Mouse (Mus musculus) heart, postnatal 0 days (tissue): ENCODE data around the gene Clpb. TPM values are rescaled to one million over a fixed set of nuclear protein-coding genes. Genes with fewer than 3 reads are reported as not detected.

ENCODE experiments used
- ATAC-seq: fragments of 200-750 bp; cut with Nextera tagmentation; 2 replicates; pipeline ENCODE4 v1.8.0; 2017; ENCODE audit warnings: low read depth, moderate number of reproducible peaks, moderate library complexity; ENCODE audit not compliant: insufficient read depth
- DNase-seq: peaks from one replicate; pipeline ENCODE4 v3.0.0-alpha.2; 2016; ENCODE audit warnings: low spot score
- H3K27ac ChIP-seq: fragments of 300-500 bp; sonication (generic); 2 replicates; pipeline ENCODE4 v1.5.1; 2014; ENCODE audit warnings: low read depth, mild to moderate bottlenecking
- H3K27me3 ChIP-seq: fragments of 300-500 bp; sonication (generic); 2 replicates; pipeline ENCODE4 v1.6.1; 2014; ENCODE audit warnings: low read length, mixed read lengths; ENCODE audit not compliant: control insufficient read depth, insufficient read depth
- H3K36me3 ChIP-seq: fragments of 300-500 bp; sonication (generic); replicated peaks from 2 replicates; pipeline ENCODE4 v1.6.1; 2014; ENCODE audit warnings: low read length, mixed read lengths; ENCODE audit not compliant: control insufficient read depth, insufficient read depth
- H3K4me1 ChIP-seq: fragments of 300-500 bp; sonication (generic); 2 replicates; pipeline ENCODE4 v1.6.1; 2014; ENCODE audit warnings: antibody characterized with exemption; ENCODE audit not compliant: control insufficient read depth, insufficient read depth
- H3K4me2 ChIP-seq: fragments of 300-500 bp; sonication (generic); 2 replicates; pipeline ENCODE4 v1.6.1; 2014; ENCODE audit warnings: low read depth, mild to moderate bottlenecking, low read length, moderate library complexity
- H3K4me3 ChIP-seq: fragments of 300-500 bp; sonication (generic); 2 replicates; pipeline ENCODE4 v1.5.1; 2014; ENCODE audit warnings: low read depth, low read length
- H3K9ac ChIP-seq: fragments of 300-500 bp; sonication (generic); replicated peaks from 2 replicates; pipeline ENCODE4 v1.6.1; 2014; ENCODE audit warnings: low read depth, low read length, mixed read lengths
- H3K9me3 ChIP-seq: fragments of 300-500 bp; sonication (generic); replicated peaks from 2 replicates; pipeline ENCODE4 v1.6.1; 2016; ENCODE audit warnings: low read length; ENCODE audit not compliant: control insufficient read depth
- CTCF ChIP-seq: IDR thresholded peaks from 2 replicates; pipeline ENCODE4 v1.5.1; 2016; ENCODE audit warnings: antibody characterized with exemption, control low read depth, low read depth
- EP300 ChIP-seq: IDR thresholded peaks from 2 replicates; pipeline ENCODE4 v1.6.1; 2016; ENCODE audit warnings: antibody characterized with exemption, low read depth
- WGBS: fragments of 180-500 bp; shearing (Covaris S2); extraction: QIAGEN DNeasy Blood & Tissue Kit; methylation state at CpG from one replicate; pipeline ENCODE4 v1.1.7; 2014; 5-methylcytosine and 5-hydroxymethylcytosine counted together
- polyA plus RNA-seq: library from polyadenylated mRNA; unstranded; fragments of >200 nt; fragmentation: Nextera tagmentation; extraction: Ambion mirVana; gene quantifications from 2 replicates; pipeline ENCODE4 v1.2.1, GENCODE M21; 2015
- total RNA-seq: library from RNA; depleted of rRNA; stranded (reverse); fragments of >200 nt; gene quantifications from 2 replicates; pipeline ENCODE4 v1.2.3, GENCODE M21; 2014; ENCODE audit warnings: low replicate concordance; rRNA removed

Clpb gene
- 42.2 and 84.6 TPM in 2 replicates for total RNA-seq
- 47.2 and 47.7 TPM in 2 replicates for polyA plus RNA-seq

- H3K36me3 ChIP-seq: no peaks in the 10 kb centered on the region
- peak within 1 kb of the TSS; percentile 77 for H3K4me3 ChIP-seq
- no peaks in the 10 kb centered on the region for H3K27me3 ChIP-seq
- ATAC-seq (peak; percentile 99), DNase-seq (peak; percentile 97)
- WGBS: under 1% methylated on average over 49 of the region's 49 CpGs
- H3K4me1 ChIP-seq: peaks cover 5% of the 10 kb centered on the region; the same call in 1 of the 2 replicates
- peak within 1 kb of the TSS; percentile 29; the same call in 1 of the 2 replicates for H3K9ac ChIP-seq
- H3K9me3 ChIP-seq: no peaks in the 10 kb centered on the region
- peak; percentile 54 for TF ChIP-seq CTCF
- TF ChIP-seq EP300: no peak
- H3K27ac ChIP-seq: peak within 1 kb of the TSS; percentile 61; the same call in 1 of the 2 replicates
- peak within 1 kb of the TSS; percentile 56 for H3K4me2 ChIP-seq
Measured at GRCm38 (mm10) chr7:101663514-101664159, at the start of gene Clpb. Clpb (plus strand) TSS chr7:101663633.

- no peak overlapping the region for H3K27ac ChIP-seq
- 76% methylated on average over 7 of the region's 7 CpGs for WGBS
- no peak overlapping the region for H3K9ac ChIP-seq
- H3K4me2 ChIP-seq: no peak overlapping the region
- ATAC-seq (no peak), DNase-seq (no peak)
- H3K9me3 ChIP-seq: no peaks in the 10 kb centered on the region
- TF ChIP-seq EP300 (no peak), CTCF (no peak)
- no peaks in the 10 kb centered on the region for H3K36me3 ChIP-seq
- H3K27me3 ChIP-seq: no peaks in the 10 kb centered on the region
- H3K4me1 ChIP-seq: peaks cover 6% of the 10 kb centered on the region; the same call in 1 of the 2 replicates
- H3K4me3 ChIP-seq: no peak overlapping the region
Measured at GRCm38 (mm10) chr7:101615406-101615805, 48.0 kb upstream of the Clpb start.

DNA sequence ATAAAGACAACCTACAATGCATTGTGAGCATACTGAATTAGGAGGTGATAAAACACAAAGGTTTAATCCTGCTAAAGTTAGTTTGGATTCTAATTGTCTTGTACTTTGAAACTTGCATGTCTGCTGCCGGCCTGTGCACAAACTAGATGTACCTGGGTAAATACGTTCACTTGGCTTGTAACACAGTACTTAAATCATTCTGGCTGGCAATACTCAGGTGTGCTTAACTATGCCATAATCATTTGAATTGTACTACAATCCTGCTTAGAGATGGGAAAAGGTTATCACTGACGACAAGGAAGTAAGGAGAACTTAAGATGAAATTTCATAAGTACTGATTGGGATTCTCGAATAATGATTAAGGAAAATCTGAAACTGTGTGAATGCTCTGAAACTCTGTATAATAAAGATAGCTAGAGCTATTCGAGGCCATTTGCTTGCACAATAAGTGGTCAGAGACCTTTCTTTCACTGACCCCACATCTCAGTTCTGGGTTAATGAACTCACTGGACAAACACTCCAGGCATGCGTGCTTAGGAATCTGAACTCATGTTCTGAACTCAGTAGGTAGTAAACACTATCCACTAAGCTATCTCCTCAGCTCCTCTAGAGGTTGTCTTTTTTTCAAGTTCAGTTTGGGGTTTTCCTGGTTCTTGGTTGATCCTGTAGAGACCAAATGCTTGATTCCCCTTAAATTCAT lies 47.1 kb upstream of the Clpb start:
- Histone ChIP-seq H3K9me3 (no peaks in the 10 kb centered on the region), H3K4me3 (no peak overlapping the region), H3K9ac (no peak overlapping the region), H3K4me1 (peaks cover 6% of the 10 kb centered on the region; the same call in 1 of the 2 replicates), H3K27me3 (no peaks in the 10 kb centered on the region), H3K27ac (no peak overlapping the region), H3K36me3 (no peaks in the 10 kb centered on the region), H3K4me2 (no peak overlapping the region)
- TF ChIP-seq CTCF (no peak), EP300 (no peak)
- WGBS: 68% methylated on average over 6 of the region's 6 CpGs
- DNase-seq (no peak), ATAC-seq (no peak)

DNA sequence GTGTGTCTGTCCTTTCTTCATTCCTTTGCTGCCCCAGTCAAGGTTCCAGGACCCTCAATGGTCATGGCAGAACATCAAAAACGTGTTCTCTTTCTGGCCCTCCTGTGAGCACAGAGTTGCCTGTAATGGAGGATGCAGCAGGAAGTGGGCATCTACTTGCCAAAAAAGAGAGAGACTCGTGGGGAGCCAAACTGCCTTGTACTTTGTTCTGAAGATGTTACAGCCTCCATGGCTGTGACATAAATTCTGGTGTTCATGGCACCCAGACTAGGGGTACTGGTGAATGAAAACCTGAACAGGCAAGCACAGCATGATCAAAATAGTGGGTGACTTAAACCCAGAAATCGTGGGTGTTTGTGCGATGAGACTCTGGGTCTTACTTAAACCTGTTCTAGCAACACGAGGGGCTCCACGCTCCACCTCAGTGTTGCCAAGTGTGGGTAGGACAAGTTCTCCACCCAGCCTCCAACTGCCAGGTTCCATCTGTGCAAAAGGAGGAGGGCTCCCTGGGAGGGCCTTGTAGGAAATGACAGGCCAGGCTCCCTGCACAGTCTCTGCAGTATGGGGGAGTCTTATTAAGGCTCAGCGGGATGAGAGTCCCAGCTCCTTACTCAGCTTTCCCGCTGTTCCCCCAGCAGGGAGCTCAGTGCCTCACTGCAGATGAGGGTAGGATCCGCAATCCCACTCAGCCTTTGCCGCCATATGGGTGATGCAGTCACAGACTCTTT lies 45.8 kb upstream of the Clpb start:
- 76% methylated on average over 10 of the region's 10 CpGs for WGBS
- Histone ChIP-seq H3K4me2 (no peak overlapping the region), H3K27ac (no peak overlapping the region), H3K9me3 (no peaks in the 10 kb centered on the region), H3K9ac (no peak overlapping the region), H3K27me3 (no peaks in the 10 kb centered on the region), H3K36me3 (no peaks in the 10 kb centered on the region), H3K4me1 (peaks cover 6% of the 10 kb centered on the region; the same call in 1 of the 2 replicates), H3K4me3 (no peak overlapping the region)
- no peak for TF ChIP-seq CTCF
- DNase-seq (no peak), ATAC-seq (no peak)

DNA sequence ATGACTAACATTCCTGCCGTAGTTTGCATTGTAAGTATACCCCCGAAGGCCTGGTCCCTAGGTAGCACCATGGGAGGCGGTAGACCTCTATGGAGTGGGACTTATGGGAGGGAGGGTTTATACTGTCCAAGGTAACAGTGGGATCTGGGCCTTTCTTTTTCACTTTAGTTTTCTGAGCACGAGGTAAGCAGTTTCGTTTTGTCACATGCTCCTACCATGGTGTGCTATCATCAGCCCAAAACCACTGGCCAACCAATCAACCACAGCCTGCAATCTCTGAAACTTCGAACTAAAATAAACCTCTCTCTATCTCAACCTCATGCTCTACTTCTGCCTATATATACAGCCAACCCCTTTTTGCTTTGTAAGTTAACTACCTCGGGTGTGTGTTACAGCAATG lies 45.2 kb upstream of the Clpb start:
- Histone ChIP-seq H3K36me3 (no peaks in the 10 kb centered on the region), H3K27me3 (no peaks in the 10 kb centered on the region), H3K4me2 (no peak overlapping the region), H3K27ac (no peak overlapping the region), H3K4me3 (no peak overlapping the region), H3K4me1 (peaks cover 6% of the 10 kb centered on the region; the same call in 1 of the 2 replicates), H3K9ac (no peak overlapping the region), H3K9me3 (no peaks in the 10 kb centered on the region)
- ATAC-seq: no peak
- 67% methylated on average over 7 of the region's 7 CpGs for WGBS
- no peak for DNase-seq
- no peak for TF ChIP-seq CTCF
- TF ChIP-seq EP300: no peak
